Mouse (Mus musculus) kidney, postnatal 0 days (tissue): Measurements from ENCODE around the gene Ppp1r12c. TPM values are rescaled to one million over a fixed set of nuclear protein-coding genes. Genes with fewer than 3 reads are reported as not detected.

Source experiments
- ATAC-seq: fragments of 200-750 bp; cut with Nextera tagmentation; replicated peaks from 2 replicates; pipeline ENCODE4 v1.8.0; 2017; ENCODE audit warnings: low read depth, moderate number of reproducible peaks, moderate TSS enrichment, moderate library complexity; ENCODE audit not compliant: low FRiP score
- DNase-seq: peaks from one replicate; pipeline ENCODE4 v3.0.0-alpha.2; 2016; ENCODE audit warnings: low spot score
- H3K27ac ChIP-seq: fragments of 300-500 bp; sonication (generic); 2 replicates; pipeline ENCODE4 v1.5.1; 2014; ENCODE audit warnings: mild to moderate bottlenecking
- H3K27me3 ChIP-seq: fragments of 300-500 bp; sonication (generic); 2 replicates; pipeline ENCODE4 v1.6.1; 2014; ENCODE audit warnings: low read length, mixed read lengths; ENCODE audit not compliant: insufficient read depth
- H3K36me3 ChIP-seq: fragments of 300-500 bp; sonication (generic); 2 replicates; pipeline ENCODE4 v1.6.1; 2014; ENCODE audit warnings: low read length, mixed read lengths; ENCODE audit not compliant: insufficient read depth
- H3K4me1 ChIP-seq: fragments of 300-500 bp; sonication (generic); replicated peaks from 2 replicates; pipeline ENCODE4 v1.6.1; 2014; ENCODE audit warnings: antibody characterized with exemption, low read length, mixed read lengths; ENCODE audit not compliant: insufficient read depth
- H3K4me2 ChIP-seq: fragments of 300-500 bp; sonication (generic); 2 replicates; pipeline ENCODE4 v1.6.1; 2014; ENCODE audit warnings: mild to moderate bottlenecking, low read length, moderate library complexity, mixed read lengths
- H3K4me3 ChIP-seq: fragments of 300-500 bp; sonication (generic); replicated peaks from 2 replicates; pipeline ENCODE4 v1.5.1; 2014; ENCODE audit warnings: low read depth, low read length
- H3K9ac ChIP-seq: fragments of 300-500 bp; sonication (generic); 2 replicates; pipeline ENCODE4 v1.6.1; 2014; ENCODE audit warnings: low read depth, low read length
- H3K9me3 ChIP-seq: fragments of 300-500 bp; sonication (generic); replicated peaks from 2 replicates; pipeline ENCODE4 v1.6.1; 2016; ENCODE audit warnings: low read length, inconsistent platforms, mixed read lengths
- CTCF ChIP-seq: IDR thresholded peaks from 2 replicates; pipeline ENCODE4 v1.5.1; 2016; ENCODE audit warnings: antibody characterized with exemption, low read depth, mild to moderate bottlenecking, moderate library complexity
- WGBS: fragments of 180-500 bp; shearing (Covaris S2); extraction: QIAGEN DNeasy Blood & Tissue Kit; methylation state at CpG from one replicate; pipeline ENCODE4 v1.1.7; 2014; 5-methylcytosine and 5-hydroxymethylcytosine counted together
- polyA plus RNA-seq: library from polyadenylated mRNA; unstranded; fragments of >200 nt; fragmentation: Nextera tagmentation; extraction: Ambion mirVana; gene quantifications from 2 replicates; pipeline ENCODE4 v1.2.1, GENCODE M21; 2015

The Ppp1r12c gene
- polyA plus RNA-seq, 1 experiment from 2014 or later, result 33.8 TPM

- Histone ChIP-seq H3K9me3 (no peaks in the 10 kb centered on the region), H3K4me1 (peaks cover 10% of the 10 kb centered on the region; the same call in 1 of the 2 replicates), H3K36me3 (peaks cover 18% of the 10 kb centered on the region; the same call in 1 of the 2 replicates), H3K4me3 (no peak overlapping the region), H3K27me3 (no peaks in the 10 kb centered on the region), H3K9ac (no peak overlapping the region), H3K4me2 (no peak overlapping the region), H3K27ac (no peak overlapping the region)
- WGBS, result 91% methylated on average over 3 of the region's 3 CpGs
- ATAC-seq, result no peak
- DNase-seq, result no peak
- TF ChIP-seq CTCF, result no peak
Measured at GRCm38 (mm10) chr7:4496468-4496867, 5.0 kb downstream of the Ppp1r12c start.

- TF ChIP-seq CTCF, result no peak
- no peak overlapping the region for H3K4me2 ChIP-seq
- 58% methylated on average over 1 of the region's 1 CpGs for WGBS
- no peak overlapping the region for H3K4me3 ChIP-seq
- H3K9ac ChIP-seq, result no peak overlapping the region
- no peaks in the 10 kb centered on the region for H3K9me3 ChIP-seq
- H3K4me1 ChIP-seq, result peaks cover 3% of the 10 kb centered on the region; the same call in 1 of the 2 replicates
- H3K27ac ChIP-seq, result no peak overlapping the region
- H3K36me3 ChIP-seq, result peaks cover 27% of the 10 kb centered on the region; the same call in 1 of the 2 replicates
- no peaks in the 10 kb centered on the region for H3K27me3 ChIP-seq
- ATAC-seq (no peak), DNase-seq (no peak)
Measured at GRCm38 (mm10) chr7:4493991-4494390, 7.5 kb downstream of the Ppp1r12c start.

- H3K4me3 ChIP-seq, result no peak overlapping the region
- no peaks in the 10 kb centered on the region for H3K4me1 ChIP-seq
- H3K9ac ChIP-seq, result no peak overlapping the region
- no peaks in the 10 kb centered on the region for H3K9me3 ChIP-seq
- TF ChIP-seq CTCF, result no peak
- DNase-seq (peak; percentile 56), ATAC-seq (peak; percentile 64)
- 54% methylated on average over 13 of the region's 13 CpGs for WGBS
- no peak overlapping the region for H3K4me2 ChIP-seq
- H3K27ac ChIP-seq, result no peak overlapping the region
- peaks cover 27% of the 10 kb centered on the region; the same call in 1 of the 2 replicates for H3K36me3 ChIP-seq
- no peaks in the 10 kb centered on the region for H3K27me3 ChIP-seq
Measured at GRCm38 (mm10) chr7:4492284-4493224, 8.9 kb downstream of the Ppp1r12c start.

GRCm38 (mm10) chr7:4491308-4491707 lies 10.2 kb downstream of the Ppp1r12c start:
- H3K4me1 ChIP-seq, result no peaks in the 10 kb centered on the region
- H3K27ac ChIP-seq, result peak overlapping the region; percentile 48
- H3K4me2 ChIP-seq, result no peak overlapping the region
- WGBS, result 65% methylated on average over 6 of the region's 6 CpGs
- H3K9me3 ChIP-seq, result no peaks in the 10 kb centered on the region
- H3K4me3 ChIP-seq, result no peak overlapping the region
- peak; percentile 44 for DNase-seq
- no peaks in the 10 kb centered on the region for H3K27me3 ChIP-seq
- peaks cover 25% of the 10 kb centered on the region; the same call in 1 of the 2 replicates for H3K36me3 ChIP-seq
- TF ChIP-seq CTCF, result no peak
- no peak for ATAC-seq
- no peak overlapping the region for H3K9ac ChIP-seq

GRCm38 (mm10) chr7:4482281-4482680 lies 19.2 kb downstream of the Ppp1r12c start:
- ATAC-seq (no peak), DNase-seq (no peak)
- TF ChIP-seq CTCF, result no peak
- Histone ChIP-seq H3K36me3 (peaks cover 46% of the 10 kb centered on the region), H3K27me3 (no peaks in the 10 kb centered on the region), H3K4me1 (peaks cover 9% of the 10 kb centered on the region; the same call in 1 of the 2 replicates), H3K9ac (no peak overlapping the region), H3K9me3 (no peaks in the 10 kb centered on the region), H3K4me2 (no peak overlapping the region), H3K27ac (no peak overlapping the region), H3K4me3 (no peak overlapping the region)
- WGBS, result 80% methylated on average over 12 of the region's 12 CpGs

- Histone ChIP-seq H3K36me3 (peaks cover 39% of the 10 kb centered on the region), H3K27ac (no peak overlapping the region), H3K4me1 (peaks cover 9% of the 10 kb centered on the region; the same call in 1 of the 2 replicates), H3K27me3 (no peaks in the 10 kb centered on the region), H3K4me3 (no peak overlapping the region), H3K9me3 (no peaks in the 10 kb centered on the region), H3K9ac (no peak overlapping the region), H3K4me2 (peak overlapping the region; percentile 64; the same call in 1 of the 2 replicates)
- no peak for ATAC-seq
- 19% methylated on average over 6 of the region's 6 CpGs for WGBS
- peak; percentile 76 for TF ChIP-seq CTCF
- DNase-seq, result peak; percentile 79
Measured at GRCm38 (mm10) chr7:4479674-4480073, 21.8 kb downstream of the Ppp1r12c start.
